Mouse (Mus musculus): ENCODE measurements around the gene Haus4. TPM values are rescaled to one million over a fixed set of nuclear protein-coding genes. Genes with fewer than 3 reads are reported as not detected.

The Haus4 gene
- total RNA-seq, 1 experiment = 24.5 TPM

DNA sequence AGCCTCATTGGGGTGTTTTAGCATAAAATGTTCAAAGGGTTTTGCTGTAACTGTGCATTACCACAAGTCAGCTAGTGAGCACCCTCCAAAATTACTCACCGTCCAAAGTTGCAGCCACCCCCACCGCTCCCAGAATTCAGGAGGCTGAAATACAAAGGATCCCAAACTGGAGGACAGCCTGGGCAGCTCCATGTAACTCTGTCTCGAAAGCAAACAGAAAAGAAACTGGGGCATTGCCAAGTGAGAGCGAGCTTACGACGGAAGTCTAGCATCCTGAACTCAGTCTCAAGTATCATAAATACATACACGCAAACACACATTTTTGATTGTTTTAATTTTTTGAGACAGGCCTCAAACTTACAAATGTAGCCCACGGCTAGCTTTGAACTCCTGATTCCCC, 2.9 kb upstream of the Haus4 start:
- H3K9ac ChIP-seq (ENCODE audit: insufficient read depth, low read depth, low read length, poor library complexity, severe bottlenecking) = no peak overlapping the region
- H3K4me1 ChIP-seq (ENCODE audit: control insufficient read depth in 2 of 2, insufficient read depth in 2 of 2, low read length in 2 of 2, poor library complexity in 1 of 2) = no peaks in the 10 kb centered on the region
- peaks cover 2% of the 10 kb centered on the region; the same call in 1 of the 2 replicates for H3K9me3 ChIP-seq (ENCODE audit: control insufficient read depth, insufficient read depth, low read depth, low read length)
- H3K4me3 ChIP-seq (ENCODE audit: insufficient read depth in 1 of 2, low read depth in 1 of 2, low read length in 2 of 2, poor library complexity in 1 of 2, severe bottlenecking in 1 of 2) = no peak overlapping the region
- no peaks in the 10 kb centered on the region for H3K36me3 ChIP-seq (ENCODE audit: control insufficient read depth, insufficient read depth, low read length, poor library complexity, severe bottlenecking)
- no peak for DNase-seq (ENCODE audit: low read depth, low spot score)
- H3K27ac ChIP-seq (ENCODE audit: insufficient read depth, low read depth, low read length, poor library complexity, severe bottlenecking) = no peak overlapping the region
- TF ChIP-seq ZNF384 (IDR thresholded peaks at IDR 0.05; ENCODE audit: low read depth, low read length) = no peak
- TF ChIP-seq CHD2 (IDR thresholded peaks at IDR 0.05; ENCODE audit: low read depth, low read length) = no peak
- no peak for TF ChIP-seq MAFK (IDR thresholded peaks at IDR 0.05; ENCODE audit: insufficient read depth, low read depth, low read length)
- no peak for TF ChIP-seq ZC3H11A (IDR thresholded peaks at IDR 0.05; ENCODE audit: borderline replicate concordance, low read depth, low read length)
- no peak for TF ChIP-seq HCFC1 (IDR thresholded peaks at IDR 0.05; ENCODE audit: borderline replicate concordance, insufficient read depth, low read length)
- in situ Hi-C loops (cut with MboI; ENCODE audit: low sequenced_read_pairs in 2 of 2, unreplicated experiment in 2 of 2) = no loop called here

DNA sequence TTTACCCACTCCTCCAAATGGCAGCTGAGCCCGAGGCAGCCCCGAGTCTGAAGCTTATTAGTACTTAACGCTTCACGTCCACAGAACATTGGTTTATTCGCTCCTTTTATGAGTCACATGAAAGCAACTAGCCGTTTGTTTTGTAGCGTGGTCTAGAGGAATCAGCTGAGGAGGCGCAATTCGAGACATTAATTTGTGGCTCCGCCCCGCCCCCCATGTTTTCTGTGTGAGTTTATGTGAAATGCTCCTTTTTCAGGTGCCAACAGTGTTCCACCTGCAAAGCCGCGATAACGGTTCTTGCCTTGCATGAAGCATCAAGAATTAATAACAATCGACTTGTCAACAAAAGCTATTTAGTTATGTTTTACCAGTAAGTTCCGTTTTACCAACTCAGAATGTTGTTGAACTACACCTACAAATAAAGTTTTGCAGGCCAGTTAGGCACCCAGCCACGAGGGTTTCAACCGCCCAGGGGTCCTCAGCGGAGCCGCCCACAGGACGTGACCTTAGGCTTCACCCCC, 902 bp downstream of the Haus4 start:
- Histone ChIP-seq H3K4me3 (ENCODE audit: insufficient read depth in 1 of 2, low read depth in 1 of 2, low read length in 2 of 2, poor library complexity in 1 of 2, severe bottlenecking in 1 of 2) (peak overlapping the region; percentile 73 to 84), H3K36me3 (ENCODE audit: control insufficient read depth, insufficient read depth, low read length, poor library complexity, severe bottlenecking) (peaks cover 34% of the 10 kb centered on the region), H3K4me1 (ENCODE audit: control insufficient read depth in 2 of 2, insufficient read depth in 2 of 2, low read length in 2 of 2, poor library complexity in 1 of 2) (no peaks in the 10 kb centered on the region), H3K27ac (ENCODE audit: insufficient read depth, low read depth, low read length, poor library complexity, severe bottlenecking) (peak overlapping the region; percentile 64), H3K9ac (ENCODE audit: insufficient read depth, low read depth, low read length, poor library complexity, severe bottlenecking) (peak overlapping the region; percentile 83), H3K9me3 (ENCODE audit: control insufficient read depth, insufficient read depth, low read depth, low read length) (peaks cover 22% of the 10 kb centered on the region)
- TF ChIP-seq HCFC1 (IDR thresholded peaks at IDR 0.05; ENCODE audit: borderline replicate concordance, insufficient read depth, low read length) = no peak
- no peak for TF ChIP-seq MAFK (IDR thresholded peaks at IDR 0.05; ENCODE audit: insufficient read depth, low read depth, low read length)
- no peak for TF ChIP-seq ZNF384 (IDR thresholded peaks at IDR 0.05; ENCODE audit: low read depth, low read length)
- TF ChIP-seq CHD2 (IDR thresholded peaks at IDR 0.05; ENCODE audit: low read depth, low read length) = no peak
- TF ChIP-seq ZC3H11A (IDR thresholded peaks at IDR 0.05; ENCODE audit: borderline replicate concordance, low read depth, low read length) = no peak
- in situ Hi-C loops (cut with MboI; ENCODE audit: low sequenced_read_pairs in 2 of 2, unreplicated experiment in 2 of 2) = no loop called here
- DNase-seq (ENCODE audit: low read depth, low spot score) = no peak

DNA sequence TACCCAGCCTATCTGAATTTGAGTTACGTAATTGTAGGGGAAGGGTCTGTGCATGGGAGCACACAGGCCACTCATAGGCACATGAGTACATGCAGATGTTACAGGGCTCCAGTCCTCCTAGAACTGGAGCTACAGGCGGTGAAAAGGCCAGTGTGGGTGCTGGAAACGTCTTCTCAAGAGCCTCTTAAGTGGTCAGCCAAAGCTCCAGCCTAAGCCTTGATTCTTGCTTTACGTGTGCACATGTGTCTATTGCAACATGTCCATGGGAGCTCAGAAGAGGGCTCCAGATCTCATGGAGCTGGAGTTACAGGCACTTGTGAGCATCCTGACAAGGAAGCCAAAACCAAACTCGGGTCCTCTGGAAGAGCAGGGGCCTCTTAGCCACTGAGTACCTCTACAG, 9.7 kb downstream of the Haus4 start:
- Histone ChIP-seq H3K27ac (ENCODE audit: insufficient read depth, low read depth, low read length, poor library complexity, severe bottlenecking) (no peak overlapping the region), H3K4me3 (ENCODE audit: insufficient read depth in 1 of 2, low read depth in 1 of 2, low read length in 2 of 2, poor library complexity in 1 of 2, severe bottlenecking in 1 of 2) (no peak overlapping the region), H3K9ac (ENCODE audit: insufficient read depth, low read depth, low read length, poor library complexity, severe bottlenecking) (no peak overlapping the region), H3K9me3 (ENCODE audit: control insufficient read depth, insufficient read depth, low read depth, low read length) (peaks cover 38% of the 10 kb centered on the region), H3K4me1 (ENCODE audit: control insufficient read depth in 2 of 2, insufficient read depth in 2 of 2, low read length in 2 of 2, poor library complexity in 1 of 2) (no peaks in the 10 kb centered on the region; a peak in 1 of 4 replicates), H3K36me3 (ENCODE audit: control insufficient read depth, insufficient read depth, low read length, poor library complexity, severe bottlenecking) (peaks cover 36% of the 10 kb centered on the region)
- TF ChIP-seq CHD2 (IDR thresholded peaks at IDR 0.05; ENCODE audit: low read depth, low read length) = no peak
- no peak for TF ChIP-seq ZC3H11A (IDR thresholded peaks at IDR 0.05; ENCODE audit: borderline replicate concordance, low read depth, low read length)
- no peak for TF ChIP-seq MAFK (IDR thresholded peaks at IDR 0.05; ENCODE audit: insufficient read depth, low read depth, low read length)
- TF ChIP-seq ZNF384 (IDR thresholded peaks at IDR 0.05; ENCODE audit: low read depth, low read length) = no peak
- TF ChIP-seq HCFC1 (IDR thresholded peaks at IDR 0.05; ENCODE audit: borderline replicate concordance, insufficient read depth, low read length) = no peak
- in situ Hi-C loops (cut with MboI; ENCODE audit: low sequenced_read_pairs in 2 of 2, unreplicated experiment in 2 of 2) = no loop called here
- DNase-seq (ENCODE audit: low read depth, low spot score) = no peak

DNA sequence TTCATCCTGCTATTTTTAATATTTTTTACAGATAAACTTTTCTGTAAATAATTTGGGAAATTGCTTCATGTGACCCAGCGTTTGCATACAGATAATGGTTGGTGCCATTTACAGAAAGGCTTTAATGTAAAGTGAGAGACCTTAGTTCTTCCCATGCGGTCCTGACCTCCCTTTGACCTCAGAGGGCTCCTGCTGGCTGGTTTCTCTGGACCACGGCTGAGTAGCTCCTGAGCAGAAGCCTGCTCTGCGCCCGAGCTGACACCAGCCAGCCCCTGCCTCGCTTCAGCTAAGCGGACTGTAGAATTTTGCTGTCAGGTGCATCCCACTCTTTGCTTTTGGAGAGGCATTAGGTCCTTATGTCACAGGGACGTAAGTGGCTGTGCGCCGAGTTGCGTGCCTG, 13.6 kb downstream of the Haus4 start:
- no peak for DNase-seq (ENCODE audit: low read depth, low spot score)
- in situ Hi-C loops (cut with MboI; ENCODE audit: low sequenced_read_pairs in 2 of 2, unreplicated experiment in 2 of 2) = no loop called here
- H3K4me3 ChIP-seq (ENCODE audit: insufficient read depth in 1 of 2, low read depth in 1 of 2, low read length in 2 of 2, poor library complexity in 1 of 2, severe bottlenecking in 1 of 2) = no peak overlapping the region
- TF ChIP-seq ZNF384 (IDR thresholded peaks at IDR 0.05; ENCODE audit: low read depth, low read length) (no peak), HCFC1 (IDR thresholded peaks at IDR 0.05; ENCODE audit: borderline replicate concordance, insufficient read depth, low read length) (no peak), ZC3H11A (IDR thresholded peaks at IDR 0.05; ENCODE audit: borderline replicate concordance, low read depth, low read length) (no peak), MAFK (IDR thresholded peaks at IDR 0.05; ENCODE audit: insufficient read depth, low read depth, low read length) (no peak), CHD2 (IDR thresholded peaks at IDR 0.05; ENCODE audit: low read depth, low read length) (no peak)
- no peak overlapping the region for H3K9ac ChIP-seq (ENCODE audit: insufficient read depth, low read depth, low read length, poor library complexity, severe bottlenecking)
- peaks cover 8% of the 10 kb centered on the region for H3K9me3 ChIP-seq (ENCODE audit: control insufficient read depth, insufficient read depth, low read depth, low read length)
- no peaks in the 10 kb centered on the region; a peak in 1 of 4 replicates for H3K4me1 ChIP-seq (ENCODE audit: control insufficient read depth in 2 of 2, insufficient read depth in 2 of 2, low read length in 2 of 2, poor library complexity in 1 of 2)
- H3K36me3 ChIP-seq (ENCODE audit: control insufficient read depth, insufficient read depth, low read length, poor library complexity, severe bottlenecking) = peaks cover 14% of the 10 kb centered on the region; the same call in 1 of the 2 replicates
- H3K27ac ChIP-seq (ENCODE audit: insufficient read depth, low read depth, low read length, poor library complexity, severe bottlenecking) = no peak overlapping the region

Measured in ES-E14 (cell line).